Mouse (Mus musculus) lung, postnatal 25 days (tissue): Measurements from ENCODE around the gene Mrvi1.

Experiments used
- DNase-seq: peaks from one replicate; pipeline ENCODE4 v3.0.0; 2022; ENCODE audit warnings: low spot score

Mrvi1 gene

DNA sequence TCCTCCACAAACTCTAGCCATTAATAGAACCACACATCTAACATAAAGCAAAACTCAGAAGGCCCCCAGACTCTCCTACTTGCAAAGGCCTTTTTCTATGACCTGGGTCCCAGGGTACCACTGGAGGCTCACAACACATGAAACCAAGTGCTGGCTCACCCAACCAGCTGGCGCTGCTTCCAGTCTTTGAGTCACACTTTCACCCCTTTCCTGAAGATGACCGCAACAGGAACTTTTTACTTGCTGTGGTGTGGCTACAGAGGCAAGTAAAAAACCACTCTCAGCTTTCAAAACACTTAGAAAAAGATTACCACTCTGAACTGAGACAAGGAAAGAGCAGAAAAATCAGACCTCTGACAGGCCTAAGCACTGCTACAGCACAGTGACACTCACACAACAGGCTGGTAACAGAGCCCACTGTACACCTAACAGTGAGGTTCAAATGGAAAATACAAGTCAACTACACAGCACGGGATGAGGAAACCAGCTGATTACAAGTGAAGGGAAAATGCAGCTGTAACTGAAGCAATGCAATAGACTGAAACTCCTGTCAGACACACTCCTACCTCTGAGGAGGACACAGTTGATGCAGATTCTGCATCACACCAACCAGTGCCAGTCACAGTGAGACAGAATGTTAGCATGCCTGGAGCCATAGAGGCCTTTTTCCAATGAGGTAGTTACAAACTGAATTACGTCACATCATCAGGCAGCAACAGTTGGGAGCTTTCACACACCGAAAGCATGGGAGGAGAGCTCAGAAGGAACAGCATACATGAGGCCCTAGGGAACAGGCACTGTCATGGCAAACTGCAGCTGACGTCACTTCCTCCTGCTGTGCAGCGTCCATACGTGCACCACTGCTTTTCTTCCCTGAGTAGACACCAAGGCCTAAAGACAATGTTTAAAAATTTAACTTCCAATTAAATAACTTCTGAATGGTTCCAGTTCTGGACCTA lies 158.0 kb downstream of the Mrvi1 start:
- DNase-seq, result no peak

DNA sequence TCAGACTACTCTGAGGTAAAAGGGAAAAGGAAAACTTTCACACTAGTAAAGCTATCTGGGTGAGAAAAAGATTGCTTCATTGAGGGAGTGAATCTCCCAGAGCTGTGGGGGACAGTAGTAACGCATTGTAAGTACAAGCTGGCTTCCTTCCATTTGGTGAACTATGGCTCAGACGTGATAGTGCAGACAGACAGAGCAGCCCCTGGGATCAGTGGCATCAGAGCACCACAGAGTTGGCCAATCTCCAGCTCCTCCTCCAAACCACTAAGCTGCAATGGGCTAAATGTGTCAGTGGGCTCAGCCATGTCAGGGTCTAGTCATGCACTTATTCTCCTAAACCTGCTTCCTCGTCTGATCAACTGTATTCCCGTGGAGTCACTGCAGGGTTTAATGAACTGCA lies 158.7 kb downstream of the Mrvi1 start:
- no peak for DNase-seq

DNA sequence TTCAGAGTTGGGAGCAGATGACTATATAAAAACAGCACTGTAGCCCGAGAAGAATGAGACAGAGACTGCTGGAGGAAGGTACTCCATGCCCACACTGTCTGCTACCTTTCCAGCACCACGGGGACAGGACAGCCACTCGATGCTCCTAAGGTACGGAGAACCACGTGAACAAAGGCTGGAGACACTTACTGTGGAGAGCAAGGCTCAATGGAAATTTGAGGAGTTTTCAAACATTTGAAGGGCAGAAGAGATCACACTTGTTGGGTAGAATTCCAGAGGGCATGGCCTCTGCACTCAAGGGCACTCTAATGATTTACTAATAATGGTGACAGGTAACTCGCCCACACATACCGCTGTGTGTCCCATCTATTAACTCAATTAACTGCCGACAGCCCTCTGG lies 159.2 kb downstream of the Mrvi1 start:
- DNase-seq, result no peak

DNA sequence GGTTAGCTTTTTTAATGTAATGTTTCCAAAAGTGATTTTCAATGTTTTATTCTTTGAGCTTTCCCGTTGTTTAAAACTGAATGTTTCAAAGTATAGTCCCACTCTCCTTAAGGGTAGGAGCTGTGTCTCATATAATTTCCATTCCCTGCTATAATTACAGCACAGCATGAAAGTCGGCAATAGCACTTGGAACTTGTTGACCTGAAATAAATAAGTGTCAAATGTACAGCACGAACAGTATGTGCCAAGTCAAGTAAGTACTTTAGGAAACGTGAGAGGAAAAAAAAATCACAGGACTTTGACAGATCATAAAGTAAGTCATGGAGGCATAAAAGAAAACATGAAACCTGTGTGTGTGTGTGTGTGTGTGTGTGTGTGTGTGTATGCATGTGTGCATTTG lies 160.2 kb downstream of the Mrvi1 start:
- DNase-seq, result no peak

DNA sequence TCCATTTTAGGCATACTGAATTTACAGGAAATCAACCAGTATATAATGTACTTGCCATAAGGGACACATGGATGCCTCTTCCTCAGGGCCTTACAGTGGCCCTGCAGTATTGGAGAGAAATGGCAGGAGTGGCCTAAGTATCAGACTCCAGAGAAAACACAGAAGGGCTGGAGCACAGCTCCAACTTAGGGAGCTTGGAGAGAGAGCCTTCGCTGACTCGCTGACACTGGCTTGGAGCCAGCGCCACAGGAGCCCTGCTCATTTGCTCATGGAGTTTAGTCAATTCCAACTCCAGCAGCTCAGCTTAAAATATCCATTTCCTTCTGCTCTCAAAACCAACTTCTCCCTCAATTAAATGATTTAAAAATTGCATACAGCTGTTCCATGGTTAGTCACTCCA lies 160.6 kb downstream of the Mrvi1 start:
- no peak for DNase-seq

DNA sequence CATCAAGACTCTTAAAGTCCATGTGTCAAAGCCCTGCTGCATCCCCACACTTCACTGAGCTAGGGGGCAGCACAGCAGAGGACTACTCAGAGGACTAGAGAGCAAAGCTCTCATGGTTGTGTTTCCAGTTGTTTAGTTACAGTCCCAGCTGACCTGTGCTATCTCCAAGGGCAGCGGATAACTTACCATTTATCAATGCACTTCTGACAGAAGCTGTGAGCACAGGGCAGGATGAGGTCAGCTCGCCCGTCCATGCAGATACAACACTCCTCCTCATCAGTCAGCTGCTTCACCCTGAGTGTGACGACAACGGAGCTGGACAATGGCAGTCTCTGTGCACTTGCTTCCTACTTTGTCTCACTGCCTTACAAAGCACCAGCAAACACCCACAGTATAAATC lies 161.2 kb downstream of the Mrvi1 start:
- DNase-seq, result no peak

DNA sequence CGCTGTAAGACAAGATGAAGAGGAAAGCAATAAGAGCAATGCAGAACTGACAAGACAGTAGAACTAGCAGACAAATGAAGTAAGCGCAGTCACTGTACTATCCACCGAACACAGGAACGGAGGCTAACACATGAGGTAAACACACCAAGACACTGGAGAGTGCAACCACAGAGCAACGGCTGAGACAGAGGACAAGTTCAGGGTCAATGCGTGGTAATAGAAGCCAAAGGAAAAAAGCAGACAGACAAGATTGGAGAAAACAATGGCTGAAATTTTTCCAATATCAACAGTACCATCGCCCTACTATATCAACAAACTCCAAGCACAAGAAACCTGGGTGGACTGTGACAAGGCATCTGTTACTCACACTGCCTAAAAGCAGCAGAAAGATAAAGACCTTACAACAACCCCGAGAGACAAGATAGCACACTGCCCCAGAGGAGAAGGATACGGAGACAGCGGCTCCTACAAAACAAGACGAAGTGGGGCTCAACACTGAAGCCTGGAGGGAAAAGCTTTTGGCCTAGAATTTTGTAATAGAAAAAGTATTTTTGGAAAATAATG lies 163.4 kb downstream of the Mrvi1 start:
- DNase-seq, result peak; percentile 61
